Mouse (Mus musculus): ENCODE measurements around the gene Tet3. TPM values are rescaled to one million over a fixed set of nuclear protein-coding genes. Genes with fewer than 3 reads are reported as not detected.

Gene Tet3
- polyA plus RNA-seq, 1 experiment, result 46.8 TPM

- TF ChIP-seq POLR2A (IDR thresholded peaks at IDR 0.05; ENCODE audit: borderline replicate concordance, low read depth, low read length) (no peak), CTCF (IDR thresholded peaks at IDR 0.05; ENCODE audit: low read depth, low read length) (no peak)
- Histone ChIP-seq H3K4me1 (ENCODE audit: control insufficient read depth, insufficient read depth, low read length) (peaks cover 18% of the 10 kb centered on the region), H3K27ac (ENCODE audit: insufficient read depth, low read depth, low read length) (no peak overlapping the region), H3K4me3 (ENCODE audit: insufficient read depth, low read length) (no peak overlapping the region)
Observed at GRCm38 (mm10) chr6:83496753-83497710, 38.1 kb upstream of the Tet3 start.

GRCm38 (mm10) chr6:83496009-83496752, 37.3 kb upstream of the Tet3 start:
- Histone ChIP-seq H3K4me1 (ENCODE audit: control insufficient read depth, insufficient read depth, low read length) (peaks cover 10% of the 10 kb centered on the region), H3K4me3 (ENCODE audit: insufficient read depth, low read length) (no peak overlapping the region), H3K27ac (ENCODE audit: insufficient read depth, low read depth, low read length) (no peak overlapping the region)
- TF ChIP-seq POLR2A (IDR thresholded peaks at IDR 0.05; ENCODE audit: borderline replicate concordance, low read depth, low read length) (no peak), CTCF (IDR thresholded peaks at IDR 0.05; ENCODE audit: low read depth, low read length) (no peak)

DNA sequence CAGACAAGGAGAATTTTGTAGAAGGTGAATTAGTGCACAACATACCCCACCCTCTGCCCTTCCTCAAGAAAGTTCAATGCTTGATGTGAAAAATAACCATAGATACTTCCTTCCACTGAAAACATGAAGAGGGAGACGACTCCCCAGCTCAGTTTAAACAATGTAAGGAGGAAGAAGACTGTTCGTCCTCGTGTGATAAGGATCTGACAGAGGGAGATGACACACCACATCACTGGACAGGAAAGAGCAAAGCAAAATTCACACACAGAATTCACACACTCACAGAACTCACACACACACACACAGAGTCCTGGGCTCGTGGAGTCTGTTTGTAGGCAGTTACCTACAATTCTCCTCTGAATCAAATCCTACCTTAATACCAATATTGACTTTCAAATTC, 31.7 kb upstream of the Tet3 start:
- TF ChIP-seq POLR2A (IDR thresholded peaks at IDR 0.05; ENCODE audit: borderline replicate concordance, low read depth, low read length) (no peak), CTCF (IDR thresholded peaks at IDR 0.05; ENCODE audit: low read depth, low read length) (no peak)

DNA sequence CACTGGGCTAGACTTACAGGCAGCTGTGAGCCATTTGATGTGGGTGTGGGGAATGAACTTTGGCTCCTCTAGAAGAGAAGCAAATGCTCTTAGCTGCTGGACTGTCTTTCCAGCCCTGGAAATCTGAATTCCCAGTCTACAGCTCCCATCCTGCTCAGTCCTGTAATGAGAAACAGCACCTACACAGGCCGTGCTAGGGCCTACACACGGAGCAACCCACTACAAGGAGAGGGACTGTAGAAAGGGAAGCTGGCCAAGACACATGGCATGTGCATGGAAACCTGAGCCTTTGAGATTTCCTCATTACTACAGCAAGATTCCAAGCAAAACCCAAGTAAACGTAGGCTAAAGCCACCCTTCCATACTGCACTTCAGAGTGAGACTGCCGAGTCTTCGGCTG, 29.3 kb upstream of the Tet3 start:
- H3K27ac ChIP-seq (ENCODE audit: insufficient read depth, low read depth, low read length), result peak overlapping the region; percentile 89
- peaks cover 37% of the 10 kb centered on the region for H3K4me1 ChIP-seq (ENCODE audit: control insufficient read depth, insufficient read depth, low read length)
- TF ChIP-seq POLR2A (IDR thresholded peaks at IDR 0.05; ENCODE audit: borderline replicate concordance, low read depth, low read length), result no peak
- TF ChIP-seq CTCF (IDR thresholded peaks at IDR 0.05; ENCODE audit: low read depth, low read length), result no peak

More for the DNA sequence above, 31.7 kb upstream of the Tet3 start:
- Histone ChIP-seq H3K4me1 (ENCODE audit: control insufficient read depth, insufficient read depth, low read length) (peaks cover 37% of the 10 kb centered on the region), H3K4me3 (ENCODE audit: insufficient read depth, low read length) (no peak overlapping the region), H3K27ac (ENCODE audit: insufficient read depth, low read depth, low read length) (no peak overlapping the region)

GRCm38 (mm10) chr6:83487298-83487697, 28.4 kb upstream of the Tet3 start:
- no peak overlapping the region for H3K4me3 ChIP-seq (ENCODE audit: insufficient read depth, low read length)
- TF ChIP-seq POLR2A (IDR thresholded peaks at IDR 0.05; ENCODE audit: borderline replicate concordance, low read depth, low read length) (no peak), CTCF (IDR thresholded peaks at IDR 0.05; ENCODE audit: low read depth, low read length) (no peak)
- H3K4me1 ChIP-seq (ENCODE audit: control insufficient read depth, insufficient read depth, low read length), result peaks cover 43% of the 10 kb centered on the region
- H3K27ac ChIP-seq (ENCODE audit: insufficient read depth, low read depth, low read length), result 0 out of 2 replicates have a peak overlapping the region, but pooled peaks have one; percentile 89

More for the DNA sequence above, 29.3 kb upstream of the Tet3 start:
- no peak overlapping the region for H3K4me3 ChIP-seq (ENCODE audit: insufficient read depth, low read length)

- Histone ChIP-seq H3K4me1 (ENCODE audit: control insufficient read depth, insufficient read depth, low read length) (peaks cover 57% of the 10 kb centered on the region), H3K4me3 (ENCODE audit: insufficient read depth, low read length) (no peak overlapping the region), H3K27ac (ENCODE audit: insufficient read depth, low read depth, low read length) (no peak overlapping the region)
- TF ChIP-seq CTCF (IDR thresholded peaks at IDR 0.05; ENCODE audit: low read depth, low read length) (no peak), POLR2A (IDR thresholded peaks at IDR 0.05; ENCODE audit: borderline replicate concordance, low read depth, low read length) (no peak)
Observed at GRCm38 (mm10) chr6:83485854-83486253, 27.0 kb upstream of the Tet3 start.

DNA sequence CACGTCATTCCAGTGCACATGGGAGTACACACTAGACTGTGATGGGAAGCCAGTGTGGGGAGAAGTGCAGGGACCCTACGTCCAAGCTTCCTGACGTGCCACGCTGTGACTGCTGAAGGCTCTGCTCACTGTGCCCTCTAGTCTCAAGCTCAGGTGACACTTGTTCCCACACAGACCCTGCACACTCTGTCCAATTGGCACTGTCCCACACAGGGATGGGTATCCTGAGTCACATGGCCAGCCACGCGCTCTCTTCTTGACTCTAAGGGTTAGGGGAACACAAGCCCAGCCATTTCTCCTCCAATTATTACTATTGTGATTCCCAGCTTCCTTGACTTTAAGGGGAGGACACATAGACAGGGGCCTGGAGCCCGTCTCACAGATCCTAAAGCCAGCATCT, 24.9 kb upstream of the Tet3 start:
- Histone ChIP-seq H3K4me1 (ENCODE audit: control insufficient read depth, insufficient read depth, low read length) (peaks cover 54% of the 10 kb centered on the region), H3K27ac (ENCODE audit: insufficient read depth, low read depth, low read length) (0 out of 2 replicates have a peak overlapping the region, but pooled peaks have one; percentile 0), H3K4me3 (ENCODE audit: insufficient read depth, low read length) (no peak overlapping the region)
- no peak for TF ChIP-seq CTCF (IDR thresholded peaks at IDR 0.05; ENCODE audit: low read depth, low read length)
- no peak for TF ChIP-seq POLR2A (IDR thresholded peaks at IDR 0.05; ENCODE audit: borderline replicate concordance, low read depth, low read length)

DNA sequence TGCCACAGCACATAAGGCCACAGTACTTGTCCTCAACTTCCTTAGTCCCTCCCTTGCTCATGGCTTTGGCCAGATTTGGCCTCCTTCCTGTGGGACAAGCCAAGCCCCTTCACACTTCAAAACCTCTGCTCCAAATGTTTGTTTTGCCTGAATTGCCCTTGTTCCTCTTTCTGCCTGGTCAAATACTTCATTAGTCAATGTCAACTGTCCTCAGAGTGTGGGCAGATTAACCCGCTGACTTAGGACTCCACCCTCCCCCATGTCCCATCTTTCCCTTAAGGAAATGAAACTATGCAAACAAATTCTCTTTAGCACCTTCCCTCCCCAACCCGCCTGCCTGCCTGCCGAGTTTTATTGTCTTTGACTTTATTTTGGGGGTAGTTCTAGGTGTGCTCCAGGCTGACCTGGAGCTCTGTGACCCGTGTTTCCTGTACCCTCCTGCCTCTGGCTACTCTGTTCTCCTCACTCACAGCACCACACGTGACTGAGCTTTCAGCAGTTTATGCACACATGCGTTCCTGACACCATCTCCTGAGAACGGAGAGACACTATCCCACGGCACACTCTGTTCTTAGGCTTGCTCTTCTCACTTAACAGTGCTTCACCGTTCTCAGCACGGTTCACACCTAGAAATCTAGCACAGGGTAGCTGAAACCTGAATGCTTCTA, 23.7 kb upstream of the Tet3 start:
- Histone ChIP-seq H3K4me1 (ENCODE audit: control insufficient read depth, insufficient read depth, low read length) (peaks cover 53% of the 10 kb centered on the region), H3K27ac (ENCODE audit: insufficient read depth, low read depth, low read length) (peak overlapping the region; percentile 93), H3K4me3 (ENCODE audit: insufficient read depth, low read length) (peak overlapping the region; percentile 28)
- TF ChIP-seq POLR2A (IDR thresholded peaks at IDR 0.05; ENCODE audit: borderline replicate concordance, low read depth, low read length) (no peak), CTCF (IDR thresholded peaks at IDR 0.05; ENCODE audit: low read depth, low read length) (no peak)

GRCm38 (mm10) chr6:83480019-83480655, 21.3 kb upstream of the Tet3 start:
- no peak overlapping the region for H3K27ac ChIP-seq (ENCODE audit: insufficient read depth, low read depth, low read length)
- H3K4me3 ChIP-seq (ENCODE audit: insufficient read depth, low read length), result no peak overlapping the region
- H3K4me1 ChIP-seq (ENCODE audit: control insufficient read depth, insufficient read depth, low read length), result peaks cover 62% of the 10 kb centered on the region
- TF ChIP-seq CTCF (IDR thresholded peaks at IDR 0.05; ENCODE audit: low read depth, low read length), result no peak
- TF ChIP-seq POLR2A (IDR thresholded peaks at IDR 0.05; ENCODE audit: borderline replicate concordance, low read depth, low read length), result no peak
